8 mouse cellular contexts compared by ENCODE assay signal in genomic region chr19:29045956-29046650, GRCm38 (mm10). TPM values are rescaled to one million over a fixed set of nuclear protein-coding genes. Genes with fewer than 3 reads are reported as not detected.
A peak's percentile ranks its signal among the peaks of the same experiment; 100 is the strongest.
DNase-seq lines count a peak whose midpoint lies in the region; ATAC-seq lines count a peak whose summit lies in the region.

No protein-coding gene starts in this region.

- peak overlapping the region; percentile 70 for H3K4me2 ChIP-seq in hindbrain, embryonic 13.5 days

- no peaks in the 10 kb centered on the region for H3K36me3 ChIP-seq in hindbrain, embryonic 13.5 days

- H3K4me3 ChIP-seq in hindbrain, embryonic 13.5 days = peak overlapping the region; percentile 79

- no peaks in the 10 kb centered on the region for H3K9me3 ChIP-seq in hindbrain, embryonic 13.5 days

- H3K9ac ChIP-seq in hindbrain, embryonic 13.5 days = peak overlapping the region; percentile 35; the same call in 1 of the 2 replicates

- 61% methylated on average over 15 of the region's 15 CpGs for WGBS in hindbrain, embryonic 13.5 days

- no peak for ATAC-seq in hindbrain, embryonic 13.5 days (ENCODE audit: low FRiP score)
- ATAC-seq in inflammation-experienced regulatory T-cells, adult 6 months = no peak

- DNase-seq in adrenal gland, adult 2 months = peak; percentile 31
- DNase-seq in adrenal gland, postnatal 4 days (ENCODE audit: low spot score in 2 of 2) = no peak
- DNase-seq in NIH3T3 (ENCODE audit: low read depth) = peak; percentile 39
- peak; percentile 13 for DNase-seq in lung, postnatal 10 days
- DNase-seq in spleen, postnatal 14 days (ENCODE audit: low spot score in 2 of 2) = no peak
- DNase-seq in right cerebral cortex, postnatal 10 days (ENCODE audit: low spot score in 2 of 2) = no peak

- no peaks in the 10 kb centered on the region for H3K27me3 ChIP-seq in hindbrain, embryonic 13.5 days

- H3K27ac ChIP-seq in hindbrain, embryonic 13.5 days = no peak overlapping the region

- H3K4me1 ChIP-seq in hindbrain, embryonic 13.5 days (replicated peaks) = peaks cover 25% of the 10 kb centered on the region

RNA-seq across cellular contexts. Expression of gene Ak3, which starts 1.7 kb away (rescaled TPM):
- total RNA-seq in adrenal gland, adult 2 months (2021) = 100 to 1,000 TPM; 134 to 232 TPM
- 220 and 262 TPM in 2 replicates for polyA plus RNA-seq in adrenal gland, adult 2 months (2012; rRNA removed)
- 100 to 1,000 TPM; 146 to 153 TPM for total RNA-seq in adrenal gland, postnatal 4 days (2021)
- 60.7 and 61.6 TPM in 2 replicates for polyA plus RNA-seq in hindbrain, embryonic 13.5 days (2015; fragmentation: Nextera tagmentation; extraction: Ambion mirVana)
- polyA plus RNA-seq in inflammation-experienced regulatory T-cells, adult 6 months (2017; shearing (Covaris generic)) = 10 to 100 TPM; 13.7 to 24.2 (median 17.2) TPM

RNA-seq across cellular contexts. Expression of gene Rcl1, which starts 55.1 kb away (rescaled TPM):
- total RNA-seq in adrenal gland, adult 2 months (2021) = 10 to 100 TPM; 25.6 to 26.9 TPM
- polyA plus RNA-seq in adrenal gland, adult 2 months (2012; rRNA removed) = 47.5 and 51.4 TPM in 2 replicates
- total RNA-seq in adrenal gland, postnatal 4 days (2021) = 10 to 100 TPM; 26.9 to 30.0 TPM
- polyA plus RNA-seq in hindbrain, embryonic 13.5 days (2015; fragmentation: Nextera tagmentation; extraction: Ambion mirVana) = 27.6 and 30.6 TPM in 2 replicates
- polyA plus RNA-seq in inflammation-experienced regulatory T-cells, adult 6 months (2017; shearing (Covaris generic)) = 10 to 100 TPM; 21.7 to 27.0 (median 22.1) TPM

RNA-seq across cellular contexts. Expression of gene Cdc37l1, which starts 56.0 kb away (rescaled TPM):
- 10 to 100 TPM; 39.4 to 46.2 TPM for total RNA-seq in adrenal gland, adult 2 months (2021)
- polyA plus RNA-seq in adrenal gland, adult 2 months (2012; rRNA removed) = 10.7 and 11.2 TPM in 2 replicates
- total RNA-seq in adrenal gland, postnatal 4 days (2021) = 10 to 100 TPM; 44.8 to 46.0 TPM
- 50.3 and 52.4 TPM in 2 replicates for polyA plus RNA-seq in hindbrain, embryonic 13.5 days (2015; fragmentation: Nextera tagmentation; extraction: Ambion mirVana)
- 10 to 100 TPM; 32.8 to 35.6 (median 33.4) TPM for polyA plus RNA-seq in inflammation-experienced regulatory T-cells, adult 6 months (2017; shearing (Covaris generic))

Comparison
In these comparisons a context has a peak if more than half of its experiments do, and no peak if none do; other contexts are left out.
1. DNase-seq: peak in adrenal gland, adult 2 months (single experiment), NIH3T3 (single experiment) and lung, postnatal 10 days (single experiment); none in adrenal gland, postnatal 4 days (0 of 2), spleen, postnatal 14 days (0 of 2) and right cerebral cortex, postnatal 10 days (0 of 2).